Mouse (Mus musculus): ENCODE data around the gene Crisp4. TPM values are rescaled to one million over a fixed set of nuclear protein-coding genes. Genes with fewer than 3 reads are reported as not detected.

Crisp4 gene
- total RNA-seq, 2 experiments from 2014 or later, result not detected

DNA sequence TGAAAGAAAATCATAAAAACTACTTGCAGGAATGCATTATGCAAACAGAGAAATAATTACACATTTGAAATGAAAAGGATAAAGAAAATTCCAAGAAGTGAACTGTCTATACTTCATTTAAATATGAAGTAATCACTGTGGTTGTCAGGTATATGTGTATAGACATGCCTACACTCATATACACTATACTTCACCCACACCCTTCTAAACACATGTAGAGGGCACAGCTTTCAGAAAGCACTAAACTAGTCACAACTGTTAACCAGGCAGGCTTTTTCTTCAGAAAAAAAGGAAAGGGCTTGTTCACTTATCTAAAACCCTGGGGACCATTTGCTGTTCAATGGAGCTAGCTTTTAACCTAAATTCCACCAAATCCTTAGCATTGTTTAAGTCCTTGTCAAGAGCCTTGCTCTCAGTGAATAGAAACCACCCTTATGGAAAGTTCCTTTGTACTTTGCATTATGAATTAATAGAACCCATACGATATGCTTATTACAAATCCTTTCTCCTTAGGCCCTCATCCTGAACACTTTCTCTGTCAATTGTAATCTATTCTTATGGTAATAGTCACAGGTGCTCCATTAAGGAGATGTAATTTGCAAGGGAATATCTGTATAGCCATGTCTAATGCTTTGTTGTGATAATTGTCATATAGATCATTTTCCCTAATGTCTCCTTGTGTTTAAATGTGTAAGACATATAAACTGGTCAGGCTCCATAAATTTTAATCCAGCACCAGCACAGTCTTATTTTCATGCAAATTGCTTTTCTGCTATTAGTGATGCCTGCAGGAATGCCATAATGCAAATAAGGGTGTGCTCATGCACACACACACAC is 40.5 kb downstream of the Crisp4 start:
- no peak for DNase-seq (ENCODE audit: low spot score in 2 of 2)
- H3K4me3 ChIP-seq, result no peak overlapping the region
- TF ChIP-seq CTCF (conservative IDR thresholded peaks at IDR 0.05), result no peak
- H3K27ac ChIP-seq, result no peak overlapping the region

Other genes with a start within 250 kb of the Crisp4 start
- gene Defb18, start 91.5 kb upstream of the Crisp4 start, total RNA-seq (2021), result not detected
- not detected for gene Defb41, start 119.2 kb upstream of the Crisp4 start, total RNA-seq (2021)

All from layer of hippocampus, adult 2 months (tissue).